ENCODE assay signal across 11 mouse cellular contexts in the genomic region with DNA sequence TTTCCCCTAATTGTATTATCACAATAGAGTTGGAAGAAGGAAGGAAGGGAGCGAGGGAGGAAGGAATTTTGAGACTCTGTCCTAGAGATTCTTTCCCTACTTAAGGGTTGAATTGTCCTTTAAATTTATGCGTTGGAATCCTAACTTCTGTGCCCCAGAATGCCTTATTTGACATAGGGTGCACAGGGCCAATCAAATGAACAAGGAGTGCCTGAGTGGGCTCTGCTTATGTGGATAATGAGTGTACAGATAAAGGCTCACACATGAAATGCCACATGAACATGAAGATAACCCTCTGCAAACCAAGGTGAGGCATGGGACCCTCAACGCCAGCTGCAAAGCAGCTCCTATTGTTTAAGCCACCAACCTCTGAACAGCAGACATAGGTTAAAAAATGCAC. TPM values are rescaled to one million over a fixed set of nuclear protein-coding genes. Genes with fewer than 3 reads are reported as not detected.
DNase-seq lines count a peak whose midpoint lies in the region; ATAC-seq and TF ChIP-seq lines count a peak whose summit lies in the region.
"Had no signal": no experiment of that assay in that cellular context is flagged by ENCODE, and none has a peak within 500 bp of the region (broad histone marks: within the 10 kb centered on the region; RNA-seq: fewer than 3 reads in every experiment).

No protein-coding gene starts in this region.

- no peak overlapping the region for H3K4me3 ChIP-seq in intestine, embryonic 16.5 days (ENCODE audit: low read length)
- no peak overlapping the region for H3K4me3 ChIP-seq in intestine, postnatal 0 days (ENCODE audit: low read depth, low read length)
- H3K4me3 ChIP-seq in forebrain, embryonic 10.5 days, result peak overlapping the region; percentile 31; the same call in 1 of the 2 replicates
- H3K4me3 ChIP-seq in forebrain, embryonic 15.5 days, result no peak overlapping the region
- H3K4me3 ChIP-seq in midbrain, embryonic 10.5 days, result peak overlapping the region; percentile 30
- H3K4me3 ChIP-seq: limb, embryonic 13.5 days had no signal

- no peak for ATAC-seq in intestine, embryonic 16.5 days
- ATAC-seq in intestine, postnatal 0 days, result no peak
- ATAC-seq in forebrain, embryonic 15.5 days (replicated peaks), result no peak

- peak; percentile 14 for DNase-seq in forebrain, embryonic 10.5 days (ENCODE audit: extremely low spot score, low spot score)
- DNase-seq in midbrain, embryonic 10.5 days (ENCODE audit: low spot score), result no peak
- DNase-seq in spleen, adult 12 weeks (ENCODE audit: low spot score), result no peak
- DNase-seq in thymus, postnatal 4 days, result no peak
- DNase-seq: adrenal gland, adult 2 months; cerebellum, postnatal 36 days; spleen, adult 18-20 months had no signal

- WGBS in intestine, embryonic 16.5 days, result 49% methylated on average over 3 of the region's 3 CpGs
- WGBS in intestine, postnatal 0 days, result 44% methylated on average over 3 of the region's 3 CpGs
- WGBS in forebrain, embryonic 10.5 days, result 27% methylated on average over 3 of the region's 3 CpGs
- WGBS in forebrain, embryonic 15.5 days, result 9% methylated on average over 3 of the region's 3 CpGs
- WGBS in midbrain, embryonic 10.5 days, result 17% methylated on average over 3 of the region's 3 CpGs

- no peak overlapping the region for H3K27ac ChIP-seq in intestine, embryonic 16.5 days (ENCODE audit: low read length)
- no peak overlapping the region for H3K27ac ChIP-seq in intestine, postnatal 0 days (ENCODE audit: low read depth, low read length)
- H3K27ac ChIP-seq in forebrain, embryonic 10.5 days, result peak overlapping the region; percentile 78
- peak overlapping the region; percentile 60 for H3K27ac ChIP-seq in forebrain, embryonic 15.5 days (replicated peaks)
- H3K27ac ChIP-seq in midbrain, embryonic 10.5 days (replicated peaks), result no peak overlapping the region
- H3K27ac ChIP-seq: limb, embryonic 13.5 days had no signal

- peaks cover 4% of the 10 kb centered on the region; the same call in 1 of the 2 replicates for H3K9me3 ChIP-seq in intestine, embryonic 16.5 days (ENCODE audit: control insufficient read depth, low read length)
- peaks cover 3% of the 10 kb centered on the region; the same call in 1 of the 2 replicates for H3K9me3 ChIP-seq in intestine, postnatal 0 days (ENCODE audit: control insufficient read depth)
- peaks cover 14% of the 10 kb centered on the region for H3K9me3 ChIP-seq in forebrain, embryonic 10.5 days
- no peaks in the 10 kb centered on the region for H3K9me3 ChIP-seq in forebrain, embryonic 15.5 days
- H3K9me3 ChIP-seq in midbrain, embryonic 10.5 days (replicated peaks), result peaks cover 8% of the 10 kb centered on the region

- H3K36me3 ChIP-seq in intestine, embryonic 16.5 days (ENCODE audit: control insufficient read depth, insufficient read depth, low read length), result no peaks in the 10 kb centered on the region
- H3K36me3 ChIP-seq in intestine, postnatal 0 days (ENCODE audit: control insufficient read depth, insufficient read depth), result no peaks in the 10 kb centered on the region
- no peaks in the 10 kb centered on the region; the same call in 1 of the 2 replicates for H3K36me3 ChIP-seq in forebrain, embryonic 10.5 days (replicated peaks)
- H3K36me3 ChIP-seq in forebrain, embryonic 15.5 days, result no peaks in the 10 kb centered on the region
- H3K36me3 ChIP-seq in midbrain, embryonic 10.5 days, result no peaks in the 10 kb centered on the region
- H3K36me3 ChIP-seq: limb, embryonic 13.5 days had no signal

- 0 out of 2 replicates have a peak, but pooled peaks cover 5% of the 10 kb centered on the region for H3K4me1 ChIP-seq in intestine, embryonic 16.5 days (ENCODE audit: control insufficient read depth, insufficient read depth, low read length)
- H3K4me1 ChIP-seq in intestine, postnatal 0 days (replicated peaks; ENCODE audit: control insufficient read depth, insufficient read depth, low read length), result no peaks in the 10 kb centered on the region
- peaks cover 32% of the 10 kb centered on the region for H3K4me1 ChIP-seq in forebrain, embryonic 10.5 days
- peaks cover 14% of the 10 kb centered on the region for H3K4me1 ChIP-seq in forebrain, embryonic 15.5 days
- H3K4me1 ChIP-seq in midbrain, embryonic 10.5 days, result peaks cover 28% of the 10 kb centered on the region

- H3K9ac ChIP-seq in intestine, embryonic 16.5 days (ENCODE audit: low read depth, low read length), result no peak overlapping the region
- no peak overlapping the region for H3K9ac ChIP-seq in intestine, postnatal 0 days (ENCODE audit: low read depth, low read length)
- 0 out of 2 replicates have a peak overlapping the region, but pooled peaks have one; percentile 29 for H3K9ac ChIP-seq in forebrain, embryonic 15.5 days (replicated peaks)
- H3K9ac ChIP-seq: limb, embryonic 13.5 days had no signal

- no peaks in the 10 kb centered on the region for H3K27me3 ChIP-seq in intestine, embryonic 16.5 days (replicated peaks; ENCODE audit: control insufficient read depth, insufficient read depth, low read length)
- H3K27me3 ChIP-seq in intestine, postnatal 0 days (replicated peaks; ENCODE audit: control insufficient read depth, insufficient read depth, low read length), result no peaks in the 10 kb centered on the region
- no peaks in the 10 kb centered on the region for H3K27me3 ChIP-seq in forebrain, embryonic 10.5 days (ENCODE audit: poor library complexity, severe bottlenecking)
- H3K27me3 ChIP-seq in forebrain, embryonic 15.5 days, result no peaks in the 10 kb centered on the region
- H3K27me3 ChIP-seq in midbrain, embryonic 10.5 days (ENCODE audit: low read depth, poor library complexity, severe bottlenecking), result 0 out of 2 replicates have a peak, but pooled peaks cover 18% of the 10 kb centered on the region
- H3K27me3 ChIP-seq: limb, embryonic 13.5 days had no signal

- H3K4me2 ChIP-seq in intestine, embryonic 16.5 days (ENCODE audit: low read depth, low read length), result 0 out of 2 replicates have a peak overlapping the region, but pooled peaks have one; percentile 8
- H3K4me2 ChIP-seq in intestine, postnatal 0 days (replicated peaks; ENCODE audit: low read depth), result no peak overlapping the region
- H3K4me2 ChIP-seq in forebrain, embryonic 15.5 days (replicated peaks), result peak overlapping the region; percentile 35
- H3K4me2 ChIP-seq: limb, embryonic 13.5 days had no signal

- no peak for TF ChIP-seq CTCF in intestine, postnatal 0 days (IDR thresholded peaks at IDR 0.05; ENCODE audit: low read depth)

RNA-seq across cellular contexts. Expression of a gene that starts 2.6 kb away (rescaled TPM):
- 0.21 and 0.32 TPM in 2 replicates for polyA plus RNA-seq in intestine, embryonic 16.5 days (2015; fragmentation: Nextera tagmentation; extraction: Ambion mirVana)
- 0.12 and 0.27 TPM in 2 replicates for polyA plus RNA-seq in intestine, postnatal 0 days (2015; fragmentation: Nextera tagmentation; extraction: Ambion mirVana)
- 0.22 and 0.25 TPM in 2 replicates for polyA plus RNA-seq in forebrain, embryonic 10.5 days (2016; fragmentation: Nextera tagmentation; extraction: Ambion mirVana)
- 0.20 TPM in 1 of 2 replicates, not detected in the other for polyA plus RNA-seq in forebrain, embryonic 15.5 days (2015; fragmentation: Nextera tagmentation; extraction: Ambion mirVana)
- polyA plus RNA-seq in midbrain, embryonic 10.5 days (2016; fragmentation: Nextera tagmentation; extraction: Ambion mirVana), result 0.61 TPM in 1 of 2 replicates, not detected in the other
- polyA plus RNA-seq: adrenal gland, adult 2 months had no signal

Comparison
In these comparisons a context has a peak if more than half of its experiments do, and no peak if none do; other contexts are left out.
1. H3K4me3 ChIP-seq: peak in forebrain, embryonic 10.5 days (single experiment) and midbrain, embryonic 10.5 days (single experiment); none in intestine, embryonic 16.5 days (single experiment), intestine, postnatal 0 days (single experiment) and forebrain, embryonic 15.5 days (single experiment).
2. H3K27ac ChIP-seq: peak in forebrain, embryonic 10.5 days (single experiment) and forebrain, embryonic 15.5 days (single experiment); none in intestine, embryonic 16.5 days (single experiment), intestine, postnatal 0 days (single experiment) and midbrain, embryonic 10.5 days (single experiment).